Mouse (Mus musculus): ENCODE data around the gene Golga5. TPM values are rescaled to one million over a fixed set of nuclear protein-coding genes. Genes with fewer than 3 reads are reported as not detected.

Golga5 gene
- total and polyA plus RNA-seq, 3 experiments, result 29.5 to 35.7 (median 35.5) TPM

GRCm38 (mm10) chr12:102434107-102434506 lies 34.8 kb upstream of the Golga5 start:
- H3K36me3 ChIP-seq (replicated peaks in 1 of 2; ENCODE audit: control insufficient read depth in 1 of 2, insufficient read depth in 1 of 2, low read length in 1 of 2), result peaks cover 4 to 30% of the 10 kb centered on the region in 2 experiments
- dilution Hi-C loops (cut with MboI; ENCODE audit: extremely low pct_ligation_motif_present, extremely low pct_unique_long_range_greater_than_20kb, low sequenced_read_pairs), result no loop called here

GRCm38 (mm10) chr12:102436939-102437526 lies 31.9 kb upstream of the Golga5 start:
- no peak overlapping the region for H3K4me3 ChIP-seq (replicated peaks in 1 of 3; ENCODE audit: low read depth in 2 of 3, low read length in 2 of 3, poor library complexity in 1 of 3)
- H3K4me2 ChIP-seq (ENCODE audit: insufficient read depth, low read depth, poor library complexity, severe bottlenecking), result no peak overlapping the region
- dilution Hi-C loops (cut with MboI; ENCODE audit: extremely low pct_ligation_motif_present, extremely low pct_unique_long_range_greater_than_20kb, low sequenced_read_pairs), result no loop called here

More at GRCm38 (mm10) chr12:102434107-102434506, 34.8 kb upstream of the Golga5 start:
- TF ChIP-seq USF1 (IDR thresholded peaks at IDR 0.05; ENCODE audit: low read depth, low read length), result no peak
- no peak for TF ChIP-seq MXI1 (IDR thresholded peaks at IDR 0.05; ENCODE audit: low read depth, low read length)
- in situ Hi-C loops (cut with MboI; ENCODE audit: low pct_ligation_motif_present, low pct_unique_long_range_greater_than_20kb, low sequenced_read_pairs), result no loop called here
- peaks cover 21 to 50% of the 10 kb centered on the region in 2 experiments for H3K4me1 ChIP-seq (ENCODE audit: control insufficient read depth in 1 of 2, insufficient read depth in 2 of 2)
- H3K79me2 ChIP-seq (replicated peaks; ENCODE audit: control insufficient read depth, extremely low read depth, insufficient read depth, poor library complexity, severe bottlenecking), result peaks cover 9% of the 10 kb centered on the region
- H3K4me3 ChIP-seq (replicated peaks in 1 of 3; ENCODE audit: low read depth in 2 of 3, low read length in 2 of 3, poor library complexity in 1 of 3), result no peak overlapping the region
- peaks cover 4% of the 10 kb centered on the region for H3K9me3 ChIP-seq (replicated peaks; ENCODE audit: low read length)
- H3K9ac ChIP-seq (ENCODE audit: insufficient read depth, low read depth), result no peak overlapping the region
- DNase-seq (ENCODE audit: extremely low read depth), result no peak
- no peaks in the 10 kb centered on the region for H3K27me3 ChIP-seq (replicated peaks)
- no peak overlapping the region for H3K4me2 ChIP-seq (ENCODE audit: insufficient read depth, low read depth, poor library complexity, severe bottlenecking)
- no peak overlapping the region for H3K27ac ChIP-seq (ENCODE audit: insufficient read depth, low read depth)

GRCm38 (mm10) chr12:102437952-102438351 lies 31.0 kb upstream of the Golga5 start:
- Histone ChIP-seq H3K27me3 (replicated peaks) (no peaks in the 10 kb centered on the region), H3K4me3 (replicated peaks in 1 of 3; ENCODE audit: low read depth in 2 of 3, low read length in 2 of 3, poor library complexity in 1 of 3) (peak overlapping the region; percentile 69 to 74 (median 73)), H3K9me3 (replicated peaks; ENCODE audit: low read length) (no peaks in the 10 kb centered on the region), H3K9ac (ENCODE audit: insufficient read depth, low read depth) (0 out of 2 replicates have a peak overlapping the region, but pooled peaks have one; percentile 23), H3K27ac (ENCODE audit: insufficient read depth, low read depth) (no peak overlapping the region), H3K79me2 (replicated peaks; ENCODE audit: control insufficient read depth, extremely low read depth, insufficient read depth, poor library complexity, severe bottlenecking) (peaks cover 9% of the 10 kb centered on the region), H3K4me2 (ENCODE audit: insufficient read depth, low read depth, poor library complexity, severe bottlenecking) (peak overlapping the region; percentile 48), H3K36me3 (replicated peaks in 1 of 2; ENCODE audit: control insufficient read depth in 1 of 2, insufficient read depth in 1 of 2, low read length in 1 of 2) (peaks cover 0 to 12% of the 10 kb centered on the region in 2 experiments), H3K4me1 (ENCODE audit: control insufficient read depth in 1 of 2, insufficient read depth in 2 of 2) (peaks cover 8 to 37% of the 10 kb centered on the region in 2 experiments)
- in situ Hi-C loops (cut with MboI; ENCODE audit: low pct_ligation_motif_present, low pct_unique_long_range_greater_than_20kb, low sequenced_read_pairs), result no loop called here
- TF ChIP-seq SIN3A (IDR thresholded peaks at IDR 0.05; ENCODE audit: low read length), result peak; percentile 20; the same call in 1 of the 2 replicates
- no peak for TF ChIP-seq MAX (IDR thresholded peaks at IDR 0.05; ENCODE audit: low read length)
- TF ChIP-seq IRF4 (IDR thresholded peaks at IDR 0.05; ENCODE audit: low read depth, low read length), result 0 out of 2 replicates have a peak, but pooled peaks have one; percentile 1
- TF ChIP-seq CTCF (conservative IDR thresholded peaks at IDR 0.05 in 1 of 2, IDR thresholded peaks at IDR 0.05 in 1 of 2; ENCODE audit: low read depth in 2 of 2, low read length in 2 of 2), result no peak
- DNase-seq (ENCODE audit: extremely low read depth), result no peak
- dilution Hi-C loops (cut with MboI; ENCODE audit: extremely low pct_ligation_motif_present, extremely low pct_unique_long_range_greater_than_20kb, low sequenced_read_pairs), result no loop called here

More at GRCm38 (mm10) chr12:102436939-102437526, 31.9 kb upstream of the Golga5 start:
- peaks cover 15 to 45% of the 10 kb centered on the region in 2 experiments for H3K4me1 ChIP-seq (ENCODE audit: control insufficient read depth in 1 of 2, insufficient read depth in 2 of 2)
- TF ChIP-seq NRF1 (IDR thresholded peaks at IDR 0.05; ENCODE audit: low read depth, low read length) (no peak), UBTF (IDR thresholded peaks at IDR 0.05; ENCODE audit: low read depth, low read length) (no peak), KAT2A (IDR thresholded peaks at IDR 0.05; ENCODE audit: insufficient replicate concordance, low read length) (no peak), RCOR1 (conservative IDR thresholded peaks at IDR 0.05; ENCODE audit: low read depth, low read length) (no peak), EP300 (IDR thresholded peaks at IDR 0.05; ENCODE audit: low read length) (no peak), PAX5 (IDR thresholded peaks at IDR 0.05; ENCODE audit: low read length) (no peak), USF1 (IDR thresholded peaks at IDR 0.05; ENCODE audit: low read depth, low read length) (no peak), IRF4 (IDR thresholded peaks at IDR 0.05; ENCODE audit: low read depth, low read length) (no peak), ZNF384 (IDR thresholded peaks at IDR 0.05; ENCODE audit: low read depth, low read length) (no peak), NELFE (IDR thresholded peaks at IDR 0.05; ENCODE audit: low read depth, low read length) (no peak), ETS1 (conservative IDR thresholded peaks at IDR 0.05; ENCODE audit: low read depth, low read length) (no peak), GABPA (IDR thresholded peaks at IDR 0.05; ENCODE audit: insufficient replicate concordance, low read depth, low read length) (no peak), USF2 (conservative IDR thresholded peaks at IDR 0.05; ENCODE audit: low read depth, low read length) (no peak)
- peaks cover 0 to 20% of the 10 kb centered on the region in 2 experiments for H3K36me3 ChIP-seq (replicated peaks in 1 of 2; ENCODE audit: control insufficient read depth in 1 of 2, insufficient read depth in 1 of 2, low read length in 1 of 2)
- H3K27ac ChIP-seq (ENCODE audit: insufficient read depth, low read depth), result no peak overlapping the region
- DNase-seq (ENCODE audit: extremely low read depth), result no peak
- in situ Hi-C loops (cut with MboI; ENCODE audit: low pct_ligation_motif_present, low pct_unique_long_range_greater_than_20kb, low sequenced_read_pairs), result no loop called here
- H3K27me3 ChIP-seq (replicated peaks), result no peaks in the 10 kb centered on the region
- H3K9me3 ChIP-seq (replicated peaks; ENCODE audit: low read length), result no peaks in the 10 kb centered on the region
- no peak overlapping the region for H3K9ac ChIP-seq (ENCODE audit: insufficient read depth, low read depth)
- H3K79me2 ChIP-seq (replicated peaks; ENCODE audit: control insufficient read depth, extremely low read depth, insufficient read depth, poor library complexity, severe bottlenecking), result peaks cover 9% of the 10 kb centered on the region
